Mouse (Mus musculus) lung, adult 2 months (tissue): ENCODE results near the gene Alcam.

ENCODE experiments used
- CTCF ChIP-seq: fragments of 200-500 bp; IDR thresholded peaks from 2 replicates; pipeline ENCODE4 v1.5.1; 2011; ENCODE audit warnings: mild to moderate bottlenecking, low read length, control low read depth; ENCODE audit not compliant: insufficient read depth
- POLR2A ChIP-seq: fragments of 200-500 bp; IDR thresholded peaks from 2 replicates; pipeline ENCODE4 v1.6.1; 2011; ENCODE audit warnings: low read depth, mild to moderate bottlenecking, control low read depth, low read length, borderline replicate concordance; ENCODE audit errors: extremely low read depth

DNA sequence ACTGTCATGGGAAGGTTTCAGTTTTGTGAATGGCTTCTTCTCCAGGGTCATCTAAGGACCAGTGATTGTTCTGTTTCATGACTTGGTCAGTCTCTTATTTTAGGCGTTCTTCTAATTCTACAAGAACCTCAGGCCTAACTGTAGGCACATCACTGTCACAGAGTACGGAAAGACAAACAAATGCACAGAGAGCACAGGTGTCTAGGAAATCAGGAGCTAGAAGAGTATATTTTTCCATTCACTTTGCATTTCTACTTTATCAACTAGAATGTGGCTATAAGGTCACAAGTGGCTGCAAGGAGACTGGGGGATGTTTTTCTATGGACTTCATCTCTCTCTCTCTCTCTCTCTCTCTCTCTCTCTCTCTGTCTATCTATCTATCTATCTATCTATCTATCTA is 19.2 kb upstream of the Alcam start:
- TF ChIP-seq CTCF (no peak), POLR2A (no peak)
